Mouse (Mus musculus) embryonic facial prominence, embryonic 11.5 days (tissue): Measurements from ENCODE around the gene Nt5c1a. TPM values are rescaled to one million over a fixed set of nuclear protein-coding genes. Genes with fewer than 3 reads are reported as not detected.

Experiments used
- ATAC-seq: fragments of 200-750 bp; cut with Nextera tagmentation; replicated peaks from 2 replicates; pipeline ENCODE4 v1.8.0; 2017; ENCODE audit warnings: low read depth; ENCODE audit not compliant: insufficient number of reproducible peaks, low FRiP score, low TSS enrichment
- DNase-seq: peaks from one replicate; pipeline ENCODE4 v3.0.0-alpha.2; 2015; ENCODE audit warnings: low spot score
- H3K27ac ChIP-seq: fragments of 300-500 bp; sonication (generic); replicated peaks from 2 replicates; pipeline ENCODE4 v1.5.1; 2014; ENCODE audit warnings: mild to moderate bottlenecking, low read depth, low read length, control low read depth
- H3K27me3 ChIP-seq: fragments of 300-500 bp; sonication (generic); 2 replicates; pipeline ENCODE4 v1.6.1; 2014; ENCODE audit warnings: mild to moderate bottlenecking, low read length, moderate library complexity, mixed read lengths; ENCODE audit not compliant: control insufficient read depth, insufficient read depth
- H3K36me3 ChIP-seq: fragments of 300-500 bp; sonication (generic); replicated peaks from 2 replicates; pipeline ENCODE4 v1.6.1; 2014; ENCODE audit warnings: low read depth, mild to moderate bottlenecking, low read length, moderate library complexity, mixed read lengths; ENCODE audit not compliant: control insufficient read depth, insufficient read depth
- H3K4me1 ChIP-seq: fragments of 300-500 bp; sonication (generic); 2 replicates; pipeline ENCODE4 v1.6.1; 2014; ENCODE audit warnings: low read length, mixed read lengths; ENCODE audit not compliant: control insufficient read depth, insufficient read depth
- H3K4me2 ChIP-seq: fragments of 300-500 bp; sonication (generic); 2 replicates; pipeline ENCODE4 v1.6.1; 2014; ENCODE audit warnings: low read depth, mild to moderate bottlenecking, control low read depth, low read length, moderate library complexity
- H3K4me3 ChIP-seq: fragments of 300-500 bp; sonication (generic); 2 replicates; pipeline ENCODE4 v1.5.1; 2014; ENCODE audit warnings: low read depth, low read length, control low read depth
- H3K9ac ChIP-seq: fragments of 300-500 bp; sonication (generic); replicated peaks from 2 replicates; pipeline ENCODE4 v1.6.1; 2014; ENCODE audit warnings: mild to moderate bottlenecking, control low read depth, low read length
- H3K9me3 ChIP-seq: fragments of 300-500 bp; sonication (generic); replicated peaks from 2 replicates; pipeline ENCODE4 v1.6.1; 2016; ENCODE audit warnings: mild to moderate bottlenecking, low read length, inconsistent platforms, mixed read lengths; ENCODE audit not compliant: control insufficient read depth
- WGBS: fragments of 180-500 bp; shearing (Covaris S2); extraction: QIAGEN DNeasy Blood & Tissue Kit; methylation state at CpG from one replicate; pipeline ENCODE4 v1.1.7; 2014; 5-methylcytosine and 5-hydroxymethylcytosine counted together
- polyA plus RNA-seq: library from polyadenylated mRNA; unstranded; fragments of >200 nt; fragmentation: Nextera tagmentation; extraction: Ambion mirVana; gene quantifications from 2 replicates; pipeline ENCODE4 v1.2.1, GENCODE M21; 2014

Gene Nt5c1a
- polyA plus RNA-seq, 1 experiment from 2014 or later, result not detected

DNA sequence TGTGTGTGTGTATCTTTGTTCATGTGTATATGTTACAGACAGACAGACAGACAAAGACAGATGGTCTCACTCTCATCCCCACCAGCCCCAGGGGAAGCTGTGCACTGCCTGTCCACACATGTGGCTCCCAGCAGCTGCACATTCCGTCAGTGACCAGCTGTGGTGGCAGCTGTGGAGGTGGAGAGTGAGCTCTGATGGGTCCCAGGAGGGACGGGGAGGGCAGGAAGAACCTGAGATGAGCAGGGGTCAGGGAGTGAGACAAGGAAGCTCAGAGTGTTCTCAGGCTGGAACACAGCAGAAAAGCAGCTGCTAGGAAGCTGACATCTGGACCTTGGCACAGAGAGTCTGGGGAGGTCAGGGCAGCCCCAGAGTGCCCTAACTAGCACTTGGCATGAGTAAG lies 27.0 kb downstream of the Nt5c1a start:
- Histone ChIP-seq H3K27me3 (peaks cover 3% of the 10 kb centered on the region; the same call in 1 of the 2 replicates), H3K4me2 (no peak overlapping the region), H3K9ac (no peak overlapping the region), H3K4me3 (no peak overlapping the region), H3K27ac (no peak overlapping the region), H3K36me3 (no peaks in the 10 kb centered on the region), H3K9me3 (no peaks in the 10 kb centered on the region), H3K4me1 (peaks cover 2% of the 10 kb centered on the region)
- WGBS, result 11% methylated on average over 2 of the region's 2 CpGs
- ATAC-seq (no peak), DNase-seq (peak; percentile 38)

DNA sequence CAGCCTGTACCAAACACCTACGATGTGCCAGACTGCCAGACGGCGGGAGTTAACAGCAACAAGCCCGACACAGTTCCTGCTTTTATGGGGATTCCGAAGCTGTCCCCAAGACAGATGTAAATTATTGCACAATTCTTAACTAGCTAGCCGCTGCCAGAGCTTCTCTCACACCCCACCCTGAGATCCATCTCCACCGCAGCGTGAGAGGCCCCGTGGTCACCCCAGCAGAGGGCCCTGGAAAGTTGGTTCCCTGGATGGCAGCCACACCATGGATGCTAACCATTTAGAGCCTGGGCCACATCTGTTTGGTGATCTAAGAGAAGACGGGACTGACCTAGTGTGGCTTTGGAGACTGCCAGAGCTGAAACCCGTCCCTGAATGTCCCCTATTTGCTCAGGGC lies 27.9 kb downstream of the Nt5c1a start:
- no peak overlapping the region for H3K9ac ChIP-seq
- H3K27ac ChIP-seq, result no peak overlapping the region
- no peak for DNase-seq
- no peak for ATAC-seq
- H3K9me3 ChIP-seq, result no peaks in the 10 kb centered on the region
- H3K4me1 ChIP-seq, result peaks cover 7% of the 10 kb centered on the region
- H3K36me3 ChIP-seq, result no peaks in the 10 kb centered on the region
- 82% methylated on average over 11 of the region's 11 CpGs for WGBS
- no peak overlapping the region for H3K4me3 ChIP-seq
- H3K27me3 ChIP-seq, result peaks cover 9% of the 10 kb centered on the region; the same call in 1 of the 2 replicates
- H3K4me2 ChIP-seq, result no peak overlapping the region

DNA sequence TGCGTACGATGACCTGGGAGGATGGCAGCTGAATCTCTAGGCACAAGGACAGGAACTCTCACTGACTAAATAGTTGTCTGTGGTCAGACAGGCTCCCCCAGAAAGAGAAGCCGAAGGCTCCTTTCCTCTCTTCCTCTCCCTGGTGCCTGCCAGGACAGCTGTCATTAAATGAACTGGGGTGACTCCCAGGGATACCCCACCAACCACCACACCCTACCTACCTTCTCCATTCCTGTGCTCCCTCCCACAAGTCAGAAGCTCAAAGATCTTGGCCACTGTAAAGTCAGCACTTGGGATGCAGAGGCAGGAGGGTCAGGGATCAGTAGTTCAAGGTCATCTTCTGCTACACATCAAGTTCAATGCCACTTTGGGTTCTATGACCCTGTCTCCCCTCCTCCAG lies 31.5 kb downstream of the Nt5c1a start:
- DNase-seq (no peak), ATAC-seq (no peak)
- H3K9ac ChIP-seq, result no peak overlapping the region
- 67% methylated on average over 3 of the region's 3 CpGs for WGBS
- H3K4me1 ChIP-seq, result peaks cover 12% of the 10 kb centered on the region
- H3K36me3 ChIP-seq, result no peaks in the 10 kb centered on the region
- no peaks in the 10 kb centered on the region for H3K9me3 ChIP-seq
- no peak overlapping the region for H3K4me3 ChIP-seq
- H3K27ac ChIP-seq, result no peak overlapping the region
- no peak overlapping the region for H3K4me2 ChIP-seq
- peaks cover 12% of the 10 kb centered on the region; the same call in 1 of the 2 replicates for H3K27me3 ChIP-seq

DNA sequence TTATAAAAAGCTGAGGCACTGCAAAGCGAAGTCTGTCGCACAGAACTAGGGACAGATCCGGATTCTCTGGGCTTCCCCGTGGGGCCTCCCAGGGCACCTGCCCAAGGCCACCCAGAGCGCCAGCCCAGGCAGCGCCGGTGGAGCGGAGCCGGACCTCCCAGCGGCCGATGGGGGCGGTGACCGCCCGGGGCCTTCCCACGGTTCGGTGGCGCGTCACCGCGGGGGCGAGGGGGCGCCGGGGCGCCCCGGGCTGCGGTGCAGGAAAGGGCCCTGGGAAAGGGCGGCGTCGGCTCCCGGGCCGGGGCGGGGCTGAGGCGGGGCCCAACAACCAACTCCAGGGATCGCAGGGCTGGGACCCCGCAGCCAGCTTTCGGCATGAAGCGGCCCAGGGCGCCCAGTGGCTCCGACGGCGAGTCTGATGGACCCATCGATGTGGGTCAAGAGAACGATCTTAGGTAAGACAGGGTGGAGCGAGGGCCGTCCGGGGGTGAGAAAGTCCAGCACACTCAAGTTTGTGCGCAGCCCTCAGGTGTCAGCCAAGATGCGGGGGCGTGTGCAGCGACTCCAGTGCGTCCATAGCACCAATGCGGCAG lies 32.3 kb downstream of the Nt5c1a start, which contains the start of gene Heyl:
TSS of gene Heyl (plus strand) at position 65 of the 593 bp plus-strand sequence.
- Histone ChIP-seq H3K9me3 (no peaks in the 10 kb centered on the region), H3K9ac (peak within 1 kb of the TSS; percentile 40; the same call in 1 of the 2 replicates), H3K36me3 (no peaks in the 10 kb centered on the region), H3K4me2 (peak within 1 kb of the TSS; percentile 82), H3K4me1 (peaks cover 10% of the 10 kb centered on the region), H3K27ac (no peak within 1 kb of the TSS), H3K4me3 (peak within 1 kb of the TSS; percentile 34), H3K27me3 (peaks cover 12% of the 10 kb centered on the region; the same call in 1 of the 2 replicates)
- peak; percentile 62; the same call in 1 of the 2 replicates for ATAC-seq
- DNase-seq, result peak; percentile 45
- WGBS, result 3% methylated on average over 52 of the region's 52 CpGs

DNA sequence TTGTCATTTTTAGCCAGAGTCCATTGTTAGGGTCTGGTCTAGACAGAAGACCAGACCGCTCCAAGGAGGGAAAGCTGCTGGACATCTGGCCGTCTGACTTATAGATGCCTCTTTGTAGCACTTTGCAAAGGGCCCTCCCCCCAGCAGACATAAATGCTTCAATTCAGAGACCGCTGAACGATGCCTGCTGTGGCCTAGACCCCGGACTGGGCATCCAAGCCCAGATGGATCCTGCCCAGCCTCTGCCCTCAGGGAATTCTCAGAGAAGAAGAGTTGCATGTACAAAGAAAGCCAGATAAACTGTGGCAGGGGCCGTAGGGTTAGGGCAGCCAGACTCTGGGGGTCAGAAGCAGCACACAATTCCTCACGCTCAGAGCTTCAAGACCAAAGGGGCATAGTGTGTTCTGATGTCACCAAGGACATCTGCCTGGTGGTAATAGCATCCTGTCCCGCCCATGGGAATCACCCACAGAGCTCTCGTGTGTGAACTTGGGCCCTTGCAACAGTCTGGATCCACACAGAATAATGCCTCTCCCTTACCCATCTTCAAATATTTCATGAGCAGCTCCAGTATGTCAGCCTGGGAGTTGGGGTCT lies 34.6 kb downstream of the Nt5c1a start:
- Histone ChIP-seq H3K9me3 (no peaks in the 10 kb centered on the region), H3K27ac (no peak overlapping the region), H3K27me3 (peaks cover 12% of the 10 kb centered on the region; the same call in 1 of the 2 replicates), H3K36me3 (no peaks in the 10 kb centered on the region), H3K4me3 (no peak overlapping the region), H3K4me1 (peaks cover 17% of the 10 kb centered on the region), H3K9ac (no peak overlapping the region), H3K4me2 (peak overlapping the region; percentile 4; the same call in 1 of the 2 replicates)
- 32% methylated on average over 9 of the region's 9 CpGs for WGBS
- ATAC-seq (no peak), DNase-seq (no peak)

DNA sequence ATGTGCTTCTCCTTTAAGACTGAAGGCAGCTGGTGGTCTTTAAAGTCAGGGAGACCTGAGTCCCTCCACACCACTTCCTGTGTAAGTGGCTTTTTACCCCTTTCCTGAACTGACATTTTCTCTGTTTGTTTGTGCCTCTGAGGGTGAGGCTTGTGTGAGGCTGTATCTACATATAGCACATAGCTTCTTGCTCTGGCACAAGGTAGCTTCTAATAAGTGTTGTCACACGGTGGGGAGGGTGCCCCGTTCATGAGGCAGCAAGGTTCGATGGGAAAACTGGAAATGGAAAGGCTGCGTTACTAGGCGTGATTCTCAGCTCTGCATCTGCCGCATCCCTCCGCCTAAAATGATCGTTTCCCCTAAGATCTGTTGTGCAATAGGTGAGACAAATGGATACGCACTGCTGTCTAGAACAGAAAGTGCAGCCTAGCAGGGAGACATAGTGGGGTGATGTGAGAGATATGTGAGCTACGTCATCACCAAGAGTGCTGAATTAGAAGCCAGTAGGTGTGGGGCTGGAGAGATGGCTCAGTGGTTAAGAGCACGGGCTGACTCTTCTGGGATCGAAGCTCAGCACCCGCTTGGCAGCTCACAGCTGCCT lies 35.2 kb downstream of the Nt5c1a start:
- H3K4me2 ChIP-seq, result no peak overlapping the region
- no peak for DNase-seq
- WGBS, result 70% methylated on average over 13 of the region's 13 CpGs
- H3K27ac ChIP-seq, result no peak overlapping the region
- H3K4me3 ChIP-seq, result no peak overlapping the region
- H3K9me3 ChIP-seq, result no peaks in the 10 kb centered on the region
- ATAC-seq, result no peak
- peaks cover 17% of the 10 kb centered on the region for H3K4me1 ChIP-seq
- no peaks in the 10 kb centered on the region for H3K36me3 ChIP-seq
- peaks cover 12% of the 10 kb centered on the region; the same call in 1 of the 2 replicates for H3K27me3 ChIP-seq
- H3K9ac ChIP-seq, result no peak overlapping the region

DNA sequence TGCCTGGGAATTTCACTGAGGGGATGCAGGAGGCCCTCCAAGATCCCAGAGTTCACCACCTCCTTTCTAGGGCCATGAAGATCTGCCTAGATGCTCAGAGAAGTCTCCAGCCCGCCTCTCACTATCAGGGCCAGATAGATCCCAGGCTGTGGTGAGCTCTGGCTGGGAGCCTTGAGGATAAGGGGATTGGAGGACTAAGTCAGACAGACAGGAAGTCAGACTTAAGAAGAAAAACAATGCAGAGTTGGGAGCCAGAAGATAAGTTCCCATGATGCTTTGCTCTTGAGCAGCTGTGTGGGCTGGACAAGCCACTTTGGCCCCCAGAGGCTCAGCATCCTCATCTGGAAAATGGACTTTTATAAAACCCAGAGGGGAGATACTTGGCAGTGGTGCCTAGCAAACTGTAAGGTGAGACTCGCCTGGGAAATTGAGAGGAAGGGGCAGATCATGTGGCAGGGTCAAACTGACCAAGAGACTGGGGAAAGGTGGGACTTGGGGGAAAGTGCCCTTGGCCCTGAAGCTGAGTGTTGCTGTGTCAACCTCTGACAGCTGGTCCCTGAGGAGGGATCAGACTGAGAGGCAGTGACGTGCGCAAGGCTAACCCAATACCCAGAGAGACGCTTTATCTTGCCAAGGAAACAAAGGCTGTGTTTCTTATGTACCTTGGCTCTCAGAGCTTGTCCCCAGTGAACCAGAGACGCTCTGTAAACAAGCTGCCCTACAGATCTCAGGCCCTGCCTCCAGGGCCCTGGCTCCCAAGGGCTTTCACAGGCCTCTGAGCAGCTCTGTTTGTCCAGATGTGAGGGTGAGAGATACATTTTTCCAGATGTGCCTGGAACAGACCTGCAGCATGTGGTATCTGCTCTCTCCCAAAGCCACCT lies 36.3 kb downstream of the Nt5c1a start:
- Histone ChIP-seq H3K27me3 (peaks cover 12% of the 10 kb centered on the region; the same call in 1 of the 2 replicates), H3K4me1 (peaks cover 17% of the 10 kb centered on the region), H3K27ac (peak overlapping the region; percentile 20; the same call in 1 of the 2 replicates), H3K9me3 (no peaks in the 10 kb centered on the region), H3K36me3 (no peaks in the 10 kb centered on the region), H3K4me3 (no peak overlapping the region), H3K4me2 (no peak overlapping the region), H3K9ac (no peak overlapping the region)
- ATAC-seq (no peak), DNase-seq (peak; percentile 16)
- 38% methylated on average over 6 of the region's 6 CpGs for WGBS
